Mouse (Mus musculus): ENCODE data around the gene Gm20517. TPM values are rescaled to one million over a fixed set of nuclear protein-coding genes. Genes with fewer than 3 reads are reported as not detected.
A peak's percentile ranks its signal among the peaks of the same experiment; 100 is the strongest.

The Gm20517 gene
- polyA plus RNA-seq, 2 experiments from 2014 or later = 0.73 TPM; not detected in 1

DNA sequence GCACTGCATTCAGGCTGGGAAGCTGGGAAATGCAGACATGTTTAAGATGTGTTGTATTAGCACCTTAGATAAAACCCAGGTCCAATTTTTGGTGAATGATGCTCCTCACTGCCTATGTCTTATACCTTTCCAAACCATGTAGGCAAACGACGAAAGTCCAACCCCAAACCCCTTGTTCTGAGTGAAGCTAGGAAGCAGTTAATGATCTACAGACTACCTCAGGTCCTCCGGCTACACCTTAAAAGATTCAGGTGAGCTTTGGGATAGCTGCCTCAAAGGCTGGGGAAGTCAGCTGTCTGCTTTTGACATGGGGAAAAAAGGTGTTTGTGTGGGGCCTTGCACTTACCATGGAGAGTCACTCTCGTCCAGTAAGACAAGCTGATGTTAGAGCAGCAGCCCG, 67.3 kb downstream of the Gm20517 start:
- ATAC-seq = no peak

DNA sequence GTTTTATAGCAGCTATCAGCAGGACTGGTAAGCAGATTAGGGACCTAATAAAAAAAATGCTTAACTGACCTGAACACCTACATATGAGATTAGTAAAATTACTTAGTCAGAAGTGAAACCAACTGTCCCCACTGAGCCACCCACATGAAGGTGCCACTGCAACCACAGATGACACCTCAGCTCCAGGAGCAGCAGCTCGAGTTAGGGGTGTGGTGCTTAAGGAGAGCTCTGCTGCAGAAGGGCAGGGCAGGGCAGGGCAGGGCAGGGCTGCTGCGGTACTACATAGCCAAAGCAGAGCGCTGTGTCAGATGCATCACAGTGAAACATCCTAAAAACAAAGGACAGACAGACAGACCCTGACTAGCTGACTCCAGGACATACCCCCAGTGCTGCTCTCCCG, 71.4 kb downstream of the Gm20517 start:
- no peak for ATAC-seq

DNA sequence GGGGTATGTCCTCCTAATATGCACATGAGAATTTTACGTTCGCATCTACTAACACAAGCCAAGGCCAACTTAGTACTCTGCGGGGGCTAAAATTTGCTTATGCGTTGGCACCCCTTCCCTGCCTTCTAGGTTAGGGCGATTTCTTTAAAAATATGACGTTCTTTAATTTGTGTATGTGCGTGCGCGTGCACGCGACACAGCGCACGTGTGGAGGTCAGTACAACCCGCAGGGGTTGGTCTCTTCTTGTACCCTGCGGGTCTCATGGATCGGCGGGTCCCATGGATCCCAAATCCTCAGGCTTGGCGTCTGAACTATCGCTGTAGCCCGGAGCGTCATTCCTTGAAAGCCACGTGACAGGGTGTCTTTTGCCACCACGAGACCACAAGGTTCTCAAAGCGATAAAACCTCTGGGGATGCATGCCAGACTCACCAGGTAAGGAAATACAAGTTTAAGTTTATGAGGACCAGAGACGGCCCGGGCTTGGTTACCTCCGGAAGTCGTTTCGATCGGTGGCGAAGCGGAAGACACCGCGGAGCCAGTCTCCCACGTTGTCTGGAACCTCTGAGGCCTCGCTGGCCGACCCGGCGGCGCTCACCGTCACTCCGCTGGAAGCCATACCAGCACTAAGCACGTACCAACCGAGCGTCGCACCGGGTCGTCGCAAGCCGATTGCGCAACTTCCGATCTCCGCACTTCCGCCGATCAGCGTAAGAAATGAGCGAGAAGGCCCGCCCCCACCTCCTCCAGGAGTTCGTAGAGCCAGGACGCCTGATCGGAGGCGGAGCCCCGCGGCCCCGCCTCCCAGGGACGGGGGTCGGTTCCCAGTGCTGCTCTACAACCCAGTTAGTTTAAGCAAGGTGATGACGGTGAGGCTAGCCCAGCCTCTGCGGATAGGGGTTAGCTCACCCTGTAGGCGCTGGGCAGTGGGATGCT, 76.3 kb downstream of the Gm20517 start:
- ATAC-seq = peak; percentile 96

DNA sequence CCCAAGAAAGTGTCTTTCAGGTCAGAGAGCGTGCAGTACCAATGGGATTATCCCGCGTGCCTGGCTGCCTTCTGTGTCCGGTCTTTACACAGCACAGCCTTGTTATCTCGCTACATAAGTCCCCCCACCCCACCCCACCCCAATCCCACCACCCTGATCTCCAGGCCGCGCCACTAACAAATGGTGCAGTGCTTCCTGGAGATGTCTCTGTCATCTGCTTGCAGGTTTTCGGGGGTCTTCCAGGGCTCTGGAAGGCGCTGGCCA, 76.9 kb downstream of the Gm20517 start, which contains the start of gene Tomm6:
Tomm6 (minus strand) TSS at position 43 of the 264 bp plus-strand sequence.
- ATAC-seq = no peak

DNA sequence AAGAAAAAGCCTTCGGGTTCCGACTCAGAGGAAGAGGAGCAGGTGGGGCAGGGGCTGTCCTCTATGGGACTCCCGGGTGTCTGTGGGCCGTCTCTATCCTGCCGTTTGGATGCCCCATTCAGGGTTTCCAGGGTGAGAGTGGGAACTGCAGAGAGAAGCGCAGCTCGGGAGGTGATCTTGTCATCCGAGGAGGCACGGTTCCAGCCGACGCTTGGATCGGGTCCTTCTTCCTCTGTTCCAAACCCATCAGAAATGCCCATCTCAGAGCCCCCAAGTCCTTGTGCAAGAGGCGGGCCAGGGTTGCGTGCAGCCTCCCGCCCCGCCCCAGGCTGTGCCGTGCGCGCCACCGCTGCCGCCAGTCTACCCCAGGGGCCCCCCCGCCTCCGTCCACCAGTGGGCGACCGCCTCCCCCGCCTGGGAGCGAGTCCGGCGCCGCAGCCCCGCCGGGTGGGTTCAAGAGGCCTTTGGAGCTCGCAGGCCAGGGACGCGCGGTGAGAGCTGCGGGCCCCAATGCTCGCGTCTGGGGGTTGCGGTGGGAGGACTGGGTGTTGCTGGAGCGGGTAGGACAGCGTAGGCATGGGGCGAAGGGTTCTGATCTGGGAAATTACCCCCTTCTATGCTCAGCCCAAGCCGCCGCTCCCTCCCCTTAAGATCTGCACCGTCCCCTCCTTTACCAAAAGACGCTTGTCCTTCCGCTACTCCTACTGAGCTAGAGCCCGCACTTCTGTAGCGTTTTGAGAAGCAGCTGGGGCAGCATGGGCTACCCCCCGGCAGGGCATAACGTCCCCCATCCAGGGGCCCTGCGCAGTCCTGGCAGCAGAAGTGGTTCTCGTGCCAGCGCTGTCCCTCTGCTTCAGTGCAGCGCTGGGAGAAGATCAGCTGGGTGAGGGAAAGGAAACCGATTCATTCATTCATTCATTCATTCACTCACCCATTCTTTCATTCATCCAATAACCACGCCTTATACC, 77.5 kb downstream of the Gm20517 start, which contains the start of gene Frs3:
Frs3 (plus strand) TSS at position 423 of the 968 bp plus-strand sequence.
- ATAC-seq = peak; percentile 10

DNA sequence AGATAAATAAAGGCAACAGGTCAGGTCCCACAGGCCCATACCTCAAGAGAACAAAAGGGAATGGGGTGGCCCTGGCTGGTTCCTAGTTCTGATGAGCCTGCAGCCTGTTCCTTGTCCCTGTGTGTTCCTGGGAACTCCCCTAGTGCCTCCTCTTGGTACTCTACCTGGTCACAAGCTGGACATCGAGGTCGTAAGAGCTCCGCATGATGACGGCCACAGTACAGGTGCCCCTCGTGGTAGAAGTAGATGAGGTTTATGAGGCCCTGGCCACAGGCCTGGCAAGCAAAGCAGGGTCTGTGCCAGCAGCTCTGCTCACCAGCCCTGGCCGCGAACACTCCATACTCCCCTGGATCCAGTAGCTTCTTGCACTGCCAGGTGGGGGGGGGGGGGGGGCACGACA, 78.5 kb downstream of the Gm20517 start:
- ATAC-seq = no peak

DNA sequence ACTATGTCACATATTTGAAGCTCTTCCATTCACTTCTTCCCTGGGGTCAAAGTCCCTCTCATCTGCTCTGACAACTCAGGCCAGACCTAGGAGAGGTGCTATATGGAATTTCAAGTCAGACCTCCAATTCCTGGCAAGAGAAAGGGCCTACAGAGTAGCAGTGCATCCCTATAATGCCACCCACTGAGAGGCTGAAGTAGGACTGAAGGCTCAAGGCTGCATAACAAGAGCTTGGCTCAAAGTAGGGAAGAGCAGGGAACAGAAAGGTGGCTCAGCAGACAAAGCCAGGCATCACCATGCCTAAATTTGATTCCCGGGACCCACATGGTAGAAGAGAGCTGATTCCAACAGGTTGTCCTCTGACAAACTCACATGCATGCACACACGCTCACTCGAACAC, 80.3 kb downstream of the Gm20517 start:
- no peak for ATAC-seq

DNA sequence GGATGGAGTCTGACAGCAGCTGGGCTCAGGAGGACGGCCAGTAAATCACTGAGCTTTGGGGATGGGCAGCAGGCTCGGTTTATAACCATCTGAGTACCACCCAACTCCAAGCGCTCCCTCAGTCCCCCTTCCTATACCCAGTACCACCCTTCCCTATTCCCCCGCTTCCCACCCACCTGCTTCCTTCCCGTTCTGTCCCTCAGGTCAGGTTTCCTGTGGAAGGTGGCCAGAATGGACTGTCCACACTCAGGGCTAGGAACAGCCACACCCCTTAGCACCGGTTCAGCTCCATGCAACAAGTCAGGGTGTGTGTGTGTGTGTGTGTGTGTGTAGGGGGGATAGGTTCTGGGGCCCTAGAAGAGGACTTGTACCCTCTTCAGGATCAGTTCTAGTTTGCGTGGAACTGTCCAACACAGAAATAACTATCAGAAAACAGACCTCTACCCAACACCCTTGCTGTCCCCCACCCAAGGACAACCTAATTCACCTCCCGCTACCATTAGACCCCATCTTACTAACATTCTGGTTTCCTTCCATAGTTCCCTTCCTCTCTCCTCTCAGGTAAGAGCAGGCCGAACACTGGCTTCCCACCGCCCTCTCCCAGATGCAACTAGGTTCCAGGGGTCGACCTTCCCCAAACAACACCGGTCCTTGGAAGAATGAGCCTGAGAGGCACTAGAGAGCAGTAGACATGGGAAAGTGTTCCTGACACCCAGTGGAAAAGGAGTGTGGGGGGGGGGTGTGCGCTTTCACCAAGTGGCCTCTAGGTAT, 82.5 kb downstream of the Gm20517 start:
- no peak for ATAC-seq

DNA sequence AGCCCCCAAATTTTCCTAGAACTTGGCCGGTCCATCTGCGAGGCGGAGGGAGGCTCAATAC, 82.9 kb downstream of the Gm20517 start, which contains the start of gene Gm21981:
Gm21981 (minus strand) TSS at position 14 of the 61 bp plus-strand sequence.
- no peak for ATAC-seq

DNA sequence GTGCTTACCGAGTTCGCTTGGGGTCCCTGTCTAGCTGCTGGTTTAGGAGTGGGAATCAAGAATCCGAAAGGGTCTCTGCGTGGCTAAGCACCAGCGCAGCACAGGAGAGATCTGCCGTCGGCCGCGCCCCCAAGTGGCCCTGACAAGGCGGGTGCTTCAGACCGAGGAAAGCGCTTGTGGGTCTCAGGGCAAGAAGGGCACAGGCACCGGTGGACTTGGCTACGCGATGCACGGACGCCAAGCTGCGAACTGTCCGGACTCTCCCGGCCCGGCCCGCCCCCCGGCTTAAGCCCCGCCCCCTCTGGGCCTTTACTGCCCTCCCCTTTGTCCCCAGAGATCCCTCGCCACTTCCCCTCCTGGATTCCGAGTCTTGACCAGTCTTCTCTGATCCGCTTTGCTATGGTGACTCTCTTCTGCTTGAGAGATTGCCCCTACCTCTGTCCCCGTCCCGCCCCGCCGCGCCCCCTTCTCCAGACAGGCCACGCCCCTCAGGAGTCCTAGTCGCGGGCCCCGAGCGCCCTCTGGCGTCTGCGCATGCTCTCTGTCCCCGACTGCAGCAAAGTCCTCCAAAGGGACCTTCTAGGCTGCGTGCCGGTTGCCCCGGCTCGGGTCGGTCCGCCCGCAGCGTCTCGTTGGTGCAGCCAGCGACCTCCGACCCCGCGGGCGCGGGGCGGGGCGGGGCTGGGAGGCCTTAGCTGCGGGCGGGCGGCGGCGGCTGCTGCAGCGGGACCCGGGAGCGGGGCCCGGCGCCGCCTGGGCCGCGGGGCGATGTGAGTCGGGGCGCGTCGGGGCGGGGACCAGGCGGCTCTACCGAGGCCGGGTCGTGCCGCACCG, 83.3 kb downstream of the Gm20517 start, which contains the start of gene Prickle4:
Prickle4 (minus strand) TSS at position 234 of the 834 bp plus-strand sequence.
- peak; percentile 98 for ATAC-seq

DNA sequence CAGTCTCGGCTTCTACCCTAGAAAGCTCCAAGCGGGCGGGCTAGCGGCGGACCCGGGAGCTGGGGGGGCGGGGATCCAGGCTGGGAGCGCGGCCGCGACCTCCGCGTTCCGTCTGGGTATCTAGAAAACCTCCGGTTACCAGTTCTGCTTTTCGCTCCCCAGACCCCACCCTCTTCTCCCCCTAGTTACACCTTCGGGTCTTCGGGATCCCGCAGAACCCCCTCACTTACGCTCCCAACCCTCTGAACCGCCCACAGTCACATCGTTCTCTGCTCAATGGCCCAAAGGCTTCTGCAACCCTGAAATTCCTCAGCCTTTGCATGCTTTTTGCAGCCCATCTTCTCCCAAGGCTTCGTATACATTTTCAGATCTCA, 83.9 kb downstream of the Gm20517 start:
- ATAC-seq = no peak

DNA sequence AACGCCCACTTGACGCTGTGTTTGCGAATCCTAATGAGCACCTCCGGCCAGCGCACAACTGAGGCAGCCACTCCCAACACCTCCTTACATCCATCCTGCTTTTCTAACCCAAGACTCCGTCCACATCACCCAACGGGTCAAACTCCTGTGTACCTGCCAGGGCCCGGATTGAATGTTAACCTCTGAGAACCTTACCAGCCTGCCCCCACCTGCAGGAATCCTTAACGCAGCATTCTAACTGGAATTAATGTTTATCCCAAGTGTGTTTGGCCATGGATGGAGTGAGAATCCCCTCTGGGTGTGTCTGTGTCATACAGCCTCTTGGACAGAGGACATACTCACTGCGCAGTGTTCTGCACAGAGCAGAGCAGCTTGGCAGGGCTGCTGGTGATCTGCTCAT, 86.8 kb downstream of the Gm20517 start:
- no peak for ATAC-seq

DNA sequence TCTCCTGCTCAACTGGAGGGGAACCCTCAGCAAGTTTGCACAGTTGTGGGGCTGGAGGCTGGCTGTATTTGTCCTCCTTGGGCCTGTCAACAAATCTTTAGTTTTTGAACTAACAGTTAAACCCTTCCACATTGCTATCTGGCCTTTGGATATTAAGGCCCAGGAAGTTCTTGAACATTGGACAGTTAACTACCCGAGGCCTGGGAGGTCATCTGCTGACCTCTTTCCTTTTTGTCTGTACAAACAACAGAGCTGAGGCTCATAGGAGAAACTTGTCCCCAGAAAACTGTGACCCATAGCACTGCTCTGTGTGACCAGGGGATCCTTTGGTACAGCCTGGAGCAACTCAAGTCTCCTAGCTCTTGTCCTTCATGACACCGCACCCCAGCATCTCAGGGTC, 87.7 kb downstream of the Gm20517 start:
- no peak for ATAC-seq

DNA sequence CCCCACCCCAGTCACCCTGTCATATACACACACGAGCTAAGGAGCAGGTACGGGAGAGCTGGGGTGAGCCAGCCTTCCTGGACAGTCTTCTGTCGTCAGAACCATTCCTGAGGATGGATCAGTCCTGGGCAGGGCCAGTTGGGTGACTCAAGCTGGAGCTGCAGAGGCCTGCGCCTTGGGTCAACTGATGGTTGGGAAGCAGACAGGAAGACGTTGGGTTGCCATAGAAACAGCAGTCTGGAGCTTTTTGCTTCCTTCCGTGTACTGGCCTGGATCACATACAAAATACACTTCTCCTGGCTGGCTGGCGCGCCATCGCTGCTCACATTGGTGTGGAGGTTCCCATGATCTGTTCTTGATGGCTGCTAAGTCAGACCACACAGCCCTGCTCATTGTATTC, 90.4 kb downstream of the Gm20517 start:
- no peak for ATAC-seq

DNA sequence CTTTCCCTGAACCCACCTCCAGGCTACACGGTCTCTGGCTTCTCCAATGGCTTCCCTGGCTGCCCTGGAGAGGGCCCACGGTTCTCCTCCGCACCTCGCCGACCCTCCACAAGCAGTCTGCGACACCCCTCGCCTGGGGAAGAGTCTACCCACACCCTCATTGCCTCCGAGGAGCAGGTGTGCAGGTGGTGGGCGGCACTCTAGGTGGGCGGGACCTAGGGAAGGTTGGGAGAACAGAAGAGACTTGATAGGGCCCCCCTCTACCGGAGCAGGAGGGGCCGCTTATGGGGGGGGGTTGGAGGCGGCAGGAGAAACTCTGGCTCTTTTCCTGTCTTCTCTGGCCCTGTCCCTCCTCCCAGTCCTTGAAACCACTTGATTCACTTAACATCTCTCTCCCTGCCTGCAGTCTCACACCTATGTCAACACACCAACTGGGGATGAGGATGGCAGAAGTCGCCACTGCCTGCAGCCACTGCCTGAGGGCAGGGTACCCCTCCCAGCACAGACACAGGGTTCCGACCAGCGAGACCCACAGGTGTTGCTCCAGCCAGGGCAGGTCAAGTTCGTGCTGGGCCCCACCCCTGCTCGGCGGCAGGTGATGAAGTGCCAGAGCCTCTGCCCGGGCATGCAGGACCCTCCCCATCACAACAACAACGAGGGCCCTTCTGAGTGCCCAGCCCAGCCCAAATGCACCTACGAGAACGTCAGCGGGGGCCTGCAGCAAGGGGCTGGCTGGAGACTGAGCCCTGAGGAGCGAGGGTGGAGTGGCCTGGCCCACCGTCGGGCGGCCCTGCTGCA, 91.4 kb downstream of the Gm20517 start:
- no peak for ATAC-seq

DNA sequence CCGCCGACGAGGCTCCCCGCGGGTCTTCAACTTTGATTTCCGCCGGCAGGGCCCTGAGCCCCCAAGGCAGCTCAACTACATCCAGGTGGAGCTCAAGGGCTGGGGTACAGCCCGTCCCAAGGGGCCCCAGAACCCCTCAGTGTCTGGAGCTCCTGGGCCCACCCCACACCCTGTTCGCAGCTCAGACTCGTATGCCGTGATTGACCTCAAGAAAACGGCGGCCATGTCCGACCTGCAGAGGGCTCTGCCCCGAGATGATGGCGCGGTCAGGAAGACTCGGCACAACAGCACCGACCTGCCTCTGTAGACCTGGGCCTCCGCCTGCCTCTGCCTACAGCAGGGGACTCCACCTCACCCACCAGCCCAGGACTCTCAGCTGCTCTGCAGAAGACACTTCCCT, 92.2 kb downstream of the Gm20517 start:
- ATAC-seq = no peak

DNA sequence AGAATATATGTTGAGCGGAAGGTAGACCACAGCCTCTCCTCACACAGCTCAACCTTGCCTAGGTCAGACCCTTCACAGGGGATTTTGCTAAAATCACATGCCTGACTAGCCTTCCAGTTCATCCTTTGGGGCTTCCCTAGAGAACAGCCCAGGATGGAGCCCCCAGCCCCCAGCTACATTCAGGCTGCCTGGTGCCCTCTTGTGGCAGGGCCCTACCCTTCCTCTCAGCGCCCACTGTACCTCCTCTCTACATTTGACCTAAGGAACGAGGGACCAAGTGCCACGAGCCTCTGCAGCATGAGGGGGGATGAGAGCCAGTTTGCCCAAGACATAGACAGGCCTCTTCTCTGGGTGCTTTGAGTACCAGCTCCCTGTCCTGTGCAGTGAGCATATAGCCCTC, 93.3 kb downstream of the Gm20517 start:
- ATAC-seq = no peak

DNA sequence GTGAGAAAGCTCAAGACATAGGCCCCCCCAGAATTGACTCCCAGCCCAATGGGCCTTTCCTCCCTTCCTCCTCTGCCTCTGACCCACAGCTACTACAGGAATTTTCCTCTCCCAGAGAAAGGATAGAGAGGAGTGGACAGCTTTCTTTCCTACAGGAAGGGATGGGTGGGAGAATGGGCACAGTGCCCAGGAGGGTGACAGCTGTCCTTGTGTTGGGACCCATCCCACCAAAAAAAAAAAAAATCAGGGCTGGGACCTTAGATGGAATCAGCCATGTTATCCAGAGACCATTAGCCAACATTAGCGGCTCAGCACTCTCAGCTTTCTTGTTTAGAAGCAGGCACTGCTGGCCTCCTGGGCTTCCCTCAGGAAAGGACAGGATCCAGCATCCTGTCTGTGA, 94.8 kb downstream of the Gm20517 start:
- ATAC-seq = no peak

DNA sequence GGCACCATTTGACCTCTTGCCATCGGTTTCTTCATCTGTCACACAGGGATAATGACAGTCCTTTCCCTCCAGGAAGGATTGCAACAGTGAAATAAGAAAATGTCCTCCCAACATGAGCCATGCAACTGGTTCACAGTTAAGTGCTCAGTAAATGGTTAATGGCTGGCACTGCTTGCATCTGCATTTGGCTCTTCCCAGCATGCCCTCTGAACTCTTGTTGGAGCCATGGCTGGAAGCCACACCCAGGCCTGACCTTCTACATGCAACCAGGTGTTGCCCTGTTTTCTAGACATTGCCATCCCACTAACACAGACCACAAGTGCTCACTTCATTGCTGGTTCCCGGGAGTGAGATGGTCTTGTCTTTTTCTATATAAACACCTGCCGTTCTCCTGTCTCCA, 96.6 kb downstream of the Gm20517 start:
- no peak for ATAC-seq

DNA sequence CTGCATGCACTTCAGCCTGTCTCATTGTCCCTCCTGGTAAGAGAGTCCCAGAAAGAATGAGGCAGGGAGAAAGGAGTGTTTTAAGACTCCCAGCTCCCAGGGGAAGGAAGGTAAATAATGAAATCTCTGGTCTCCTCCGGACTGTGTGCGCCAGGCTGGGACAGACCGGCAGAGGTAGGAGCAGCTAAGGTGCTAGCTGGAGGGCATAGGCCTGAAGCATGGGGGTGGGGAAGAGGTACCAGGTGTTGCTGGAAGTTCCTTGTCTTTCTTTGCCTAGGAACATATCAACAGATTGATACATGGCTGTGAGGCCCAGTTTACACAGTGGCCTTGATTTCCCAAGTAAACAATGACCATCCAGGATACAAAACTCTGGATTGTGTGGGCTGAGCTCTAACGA, 97.6 kb downstream of the Gm20517 start:
- ATAC-seq = no peak

DNA sequence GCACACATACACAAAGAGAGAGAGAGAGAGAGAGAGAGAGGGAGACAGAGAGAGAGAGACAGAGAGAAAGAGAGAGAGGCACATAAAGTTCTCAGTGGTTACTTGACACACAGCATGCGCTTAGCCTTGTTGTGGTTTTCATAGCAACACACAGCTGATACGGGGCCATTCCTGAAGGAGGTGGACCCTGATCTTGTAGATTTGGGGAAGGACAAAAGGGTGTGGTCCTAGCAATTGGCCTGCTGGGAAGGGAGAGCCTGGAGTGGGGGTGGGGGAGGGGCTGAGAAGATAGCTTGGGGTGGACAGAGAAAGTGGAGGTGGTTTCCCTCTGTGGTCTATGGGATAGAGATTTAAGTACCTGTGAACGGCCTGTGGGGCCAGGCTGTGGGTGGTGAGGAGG, 98.6 kb downstream of the Gm20517 start:
- ATAC-seq = no peak

DNA sequence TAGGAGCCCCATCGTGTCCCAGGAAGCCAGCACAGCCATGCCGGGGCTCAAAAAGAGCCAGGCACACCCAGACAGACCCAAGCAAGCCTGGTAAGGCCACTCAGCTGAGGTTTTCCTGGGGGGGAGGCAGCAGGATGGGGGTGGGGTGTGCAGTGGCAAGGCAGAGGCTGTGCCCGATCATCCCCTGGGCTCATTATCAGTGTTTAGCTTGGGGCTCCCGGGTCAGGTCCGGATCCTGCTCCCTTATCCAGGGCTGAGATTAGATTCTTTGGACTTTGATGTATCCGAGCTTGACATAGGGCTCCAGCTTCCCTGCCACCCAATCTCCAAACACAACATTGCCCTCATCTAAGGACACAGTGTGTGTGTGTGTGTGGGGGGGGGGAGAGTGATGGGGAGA, 100.5 kb downstream of the Gm20517 start:
- ATAC-seq = no peak

Measured in CD4-positive, CD25-positive, alpha-beta regulatory T cell, adult 4 months (primary cell).